Mouse (Mus musculus): ENCODE data around the gene Gm43064. TPM values are rescaled to one million over a fixed set of nuclear protein-coding genes. Genes with fewer than 3 reads are reported as not detected.

Gm43064 gene
- polyA plus RNA-seq, 1 experiment from 2014 or later, result 0.41 TPM

- H3K27ac ChIP-seq (replicated peaks), result no peak within 1 kb of the TSS
- ATAC-seq (ENCODE audit: low FRiP score, low read depth), result no peak
- no peaks in the 10 kb centered on the region for H3K4me1 ChIP-seq (replicated peaks)
Observed at GRCm38 (mm10) chr3:103858881-103859801, 49.8 kb downstream of the Gm43064 start, which contains the start of gene Ptpn22. Ptpn22 (plus strand) TSS chr3:103859795.

GRCm38 (mm10) chr3:103859851-103860391 lies 50.5 kb downstream of the Gm43064 start:
- ATAC-seq (ENCODE audit: low FRiP score, low read depth), result no peak
- WGBS, result 68% methylated on average over 6 of the region's 6 CpGs
- H3K4me3 ChIP-seq, result no peak overlapping the region

More at GRCm38 (mm10) chr3:103858881-103859801, 49.8 kb downstream of the Gm43064 start, which contains the start of gene Ptpn22:
- 80% methylated on average over 12 of the region's 12 CpGs for WGBS
- H3K9me3 ChIP-seq, result no peaks in the 10 kb centered on the region
- H3K4me2 ChIP-seq, result no peak within 1 kb of the TSS
- no peak within 1 kb of the TSS for H3K4me3 ChIP-seq
- H3K27me3 ChIP-seq, result no peaks in the 10 kb centered on the region
- no peaks in the 10 kb centered on the region for H3K36me3 ChIP-seq
- no peak within 1 kb of the TSS for H3K9ac ChIP-seq

DNA sequence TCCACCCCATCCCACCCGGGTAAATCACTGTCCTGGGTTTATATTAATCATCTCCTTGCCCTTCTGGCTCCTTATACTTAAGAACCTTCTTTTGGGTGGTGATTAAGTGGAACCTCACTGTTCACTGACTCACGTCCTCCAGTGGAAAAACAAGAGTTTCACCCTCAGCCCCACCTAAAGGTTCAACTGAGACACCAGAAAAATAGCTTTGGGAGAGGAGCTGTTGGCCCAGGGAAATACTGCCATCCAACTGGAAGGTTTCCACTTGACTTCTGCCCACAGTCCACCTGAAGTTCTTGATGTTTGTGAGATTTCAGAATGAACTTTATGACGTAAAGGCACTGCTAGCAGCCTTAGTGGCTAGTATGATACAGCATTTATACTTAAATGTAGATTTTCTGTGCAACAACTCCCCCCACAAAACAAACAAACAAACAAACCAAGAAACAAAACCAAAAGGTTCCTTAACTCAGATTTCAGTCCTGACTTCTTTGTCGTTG lies 53.4 kb downstream of the Gm43064 start:
- H3K36me3 ChIP-seq, result no peaks in the 10 kb centered on the region
- no peaks in the 10 kb centered on the region for H3K4me1 ChIP-seq (replicated peaks)
- H3K4me3 ChIP-seq, result no peak overlapping the region
- H3K27me3 ChIP-seq, result no peaks in the 10 kb centered on the region
- H3K9me3 ChIP-seq, result no peaks in the 10 kb centered on the region
- H3K9ac ChIP-seq, result no peak overlapping the region
- ATAC-seq (ENCODE audit: low FRiP score, low read depth), result no peak
- no peak overlapping the region for H3K4me2 ChIP-seq
- WGBS, result 81% methylated on average over 4 of the region's 4 CpGs
- no peak overlapping the region for H3K27ac ChIP-seq (replicated peaks)

More at GRCm38 (mm10) chr3:103859851-103860391, 50.5 kb downstream of the Gm43064 start:
- no peak overlapping the region for H3K27ac ChIP-seq (replicated peaks)
- H3K4me2 ChIP-seq, result no peak overlapping the region
- no peak overlapping the region for H3K9ac ChIP-seq
- no peaks in the 10 kb centered on the region for H3K9me3 ChIP-seq
- no peaks in the 10 kb centered on the region for H3K4me1 ChIP-seq (replicated peaks)
- no peaks in the 10 kb centered on the region for H3K27me3 ChIP-seq
- H3K36me3 ChIP-seq, result no peaks in the 10 kb centered on the region

GRCm38 (mm10) chr3:103864200-103864599 lies 54.8 kb downstream of the Gm43064 start:
- no peak overlapping the region for H3K27ac ChIP-seq (replicated peaks)
- H3K4me1 ChIP-seq (replicated peaks), result no peaks in the 10 kb centered on the region
- no peak overlapping the region for H3K4me2 ChIP-seq
- no peak for ATAC-seq (ENCODE audit: low FRiP score, low read depth)
- no peak overlapping the region for H3K4me3 ChIP-seq
- H3K36me3 ChIP-seq, result no peaks in the 10 kb centered on the region
- WGBS, result 85% methylated on average over 6 of the region's 6 CpGs
- H3K27me3 ChIP-seq, result no peaks in the 10 kb centered on the region
- no peaks in the 10 kb centered on the region for H3K9me3 ChIP-seq
- no peak overlapping the region for H3K9ac ChIP-seq

GRCm38 (mm10) chr3:103867424-103867971 lies 58.1 kb downstream of the Gm43064 start:
- Histone ChIP-seq H3K4me2 (no peak overlapping the region), H3K9me3 (no peaks in the 10 kb centered on the region), H3K9ac (no peak overlapping the region), H3K4me3 (no peak overlapping the region), H3K36me3 (no peaks in the 10 kb centered on the region), H3K27me3 (no peaks in the 10 kb centered on the region), H3K4me1 (replicated peaks) (no peaks in the 10 kb centered on the region), H3K27ac (replicated peaks) (no peak overlapping the region)
- ATAC-seq (ENCODE audit: low FRiP score, low read depth), result no peak
- WGBS, result 90% methylated on average over 5 of the region's 5 CpGs

DNA sequence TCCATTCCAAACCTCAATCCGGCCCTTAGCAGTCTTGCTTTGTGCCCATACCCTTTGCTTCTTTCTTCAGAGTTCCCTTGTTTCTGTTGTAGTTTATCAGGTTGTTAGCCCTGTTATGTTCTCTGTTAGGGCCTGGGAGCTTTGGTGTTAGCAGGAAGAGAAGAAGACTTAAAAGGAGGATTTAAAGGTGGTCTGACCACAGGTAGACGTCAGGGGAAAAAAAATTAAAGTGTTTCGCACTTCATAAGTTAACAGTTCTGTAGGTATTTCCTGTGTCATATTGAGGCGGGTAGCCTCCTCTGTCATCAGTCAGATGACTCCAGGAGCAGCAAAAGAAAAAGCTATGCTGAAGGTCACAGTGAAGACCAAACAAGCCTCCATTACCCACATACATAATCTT lies 58.6 kb downstream of the Gm43064 start:
- no peak overlapping the region for H3K9ac ChIP-seq
- ATAC-seq (ENCODE audit: low FRiP score, low read depth), result no peak
- 92% methylated on average over 4 of the region's 4 CpGs for WGBS

DNA sequence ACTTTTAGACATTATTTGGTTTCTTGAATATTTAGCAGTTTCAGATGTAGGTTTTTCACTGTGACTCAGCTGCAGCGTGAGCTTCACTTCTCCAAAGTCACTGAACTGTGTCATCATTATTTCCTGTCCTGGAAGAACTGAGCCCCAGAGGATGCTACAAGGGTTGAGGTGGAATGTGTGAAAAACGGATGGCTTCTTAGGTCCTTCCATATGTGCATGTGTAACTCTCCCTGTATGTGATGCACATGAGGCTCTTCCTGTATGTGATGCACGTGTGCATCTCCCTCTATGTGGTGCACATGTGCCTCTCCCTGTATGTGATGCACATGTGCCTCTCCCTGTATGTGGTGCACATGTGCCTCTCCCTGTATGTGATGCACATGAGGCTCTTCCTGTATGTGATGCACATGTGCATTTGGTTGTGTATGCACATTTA lies 63.3 kb downstream of the Gm43064 start:
- Histone ChIP-seq H3K27ac (replicated peaks) (no peak overlapping the region), H3K9me3 (no peaks in the 10 kb centered on the region), H3K4me1 (replicated peaks) (no peaks in the 10 kb centered on the region), H3K27me3 (no peaks in the 10 kb centered on the region), H3K4me2 (no peak overlapping the region), H3K36me3 (no peaks in the 10 kb centered on the region), H3K4me3 (no peak overlapping the region), H3K9ac (no peak overlapping the region)
- WGBS, result 71% methylated on average over 3 of the region's 3 CpGs
- no peak for ATAC-seq (ENCODE audit: low FRiP score, low read depth)

More for the DNA sequence above, 58.6 kb downstream of the Gm43064 start:
- H3K4me1 ChIP-seq (replicated peaks), result no peaks in the 10 kb centered on the region
- H3K4me2 ChIP-seq, result no peak overlapping the region
- H3K9me3 ChIP-seq, result no peaks in the 10 kb centered on the region
- H3K4me3 ChIP-seq, result no peak overlapping the region
- H3K27me3 ChIP-seq, result no peaks in the 10 kb centered on the region
- no peak overlapping the region for H3K27ac ChIP-seq (replicated peaks)
- H3K36me3 ChIP-seq, result no peaks in the 10 kb centered on the region

DNA sequence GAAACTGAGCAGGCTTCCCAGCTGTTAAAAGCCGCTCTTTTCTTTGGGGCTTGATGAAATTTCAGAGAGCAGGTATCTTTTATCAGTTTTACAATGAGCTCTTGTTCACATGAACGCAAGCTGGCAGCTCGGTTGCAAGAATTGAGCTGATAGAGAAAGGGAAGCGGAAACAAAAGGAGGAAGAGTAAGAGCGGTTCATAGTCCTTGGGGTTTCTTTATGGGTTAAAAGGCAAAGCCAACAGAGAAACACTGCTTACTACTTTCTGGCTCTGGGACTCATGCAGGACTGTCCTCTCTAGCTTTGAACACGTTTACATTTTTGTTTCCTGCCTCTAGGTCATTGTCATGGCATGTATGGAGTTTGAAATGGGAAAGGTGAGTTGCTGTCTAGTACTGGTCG lies 65.0 kb downstream of the Gm43064 start:
- no peak for ATAC-seq (ENCODE audit: low FRiP score, low read depth)
- Histone ChIP-seq H3K4me3 (no peak overlapping the region), H3K36me3 (no peaks in the 10 kb centered on the region), H3K27ac (replicated peaks) (no peak overlapping the region), H3K9me3 (no peaks in the 10 kb centered on the region), H3K4me1 (replicated peaks) (no peaks in the 10 kb centered on the region), H3K27me3 (no peaks in the 10 kb centered on the region), H3K9ac (no peak overlapping the region), H3K4me2 (no peak overlapping the region)
- 64% methylated on average over 7 of the region's 7 CpGs for WGBS

- Histone ChIP-seq H3K9ac (no peak overlapping the region), H3K4me3 (no peak overlapping the region), H3K4me2 (no peak overlapping the region), H3K36me3 (no peaks in the 10 kb centered on the region), H3K9me3 (no peaks in the 10 kb centered on the region), H3K4me1 (replicated peaks) (no peaks in the 10 kb centered on the region), H3K27ac (replicated peaks) (no peak overlapping the region), H3K27me3 (no peaks in the 10 kb centered on the region)
- no peak for ATAC-seq (ENCODE audit: low FRiP score, low read depth)
- 73% methylated on average over 11 of the region's 11 CpGs for WGBS
Observed at GRCm38 (mm10) chr3:103885946-103886345, 76.6 kb downstream of the Gm43064 start.

- ATAC-seq (ENCODE audit: low FRiP score, low read depth), result no peak
- no peak overlapping the region for H3K4me3 ChIP-seq
- no peaks in the 10 kb centered on the region for H3K36me3 ChIP-seq
- no peaks in the 10 kb centered on the region for H3K27me3 ChIP-seq
- H3K9me3 ChIP-seq, result no peaks in the 10 kb centered on the region
- no peak overlapping the region for H3K27ac ChIP-seq (replicated peaks)
- 32% methylated on average over 3 of the region's 3 CpGs for WGBS
- H3K9ac ChIP-seq, result no peak overlapping the region
- H3K4me2 ChIP-seq, result no peak overlapping the region
- no peaks in the 10 kb centered on the region for H3K4me1 ChIP-seq (replicated peaks)
Observed at GRCm38 (mm10) chr3:103887581-103887980, 78.2 kb downstream of the Gm43064 start.
